Mouse (Mus musculus) hindbrain, embryonic 14.5 days (tissue): ENCODE results near the gene Prkn. TPM values are rescaled to one million over a fixed set of nuclear protein-coding genes. Genes with fewer than 3 reads are reported as not detected.

Experiments used
- ATAC-seq: fragments of 200-750 bp; cut with Nextera tagmentation; 2 replicates; pipeline ENCODE4 v1.8.0; 2017; ENCODE audit warnings: moderate number of reproducible peaks, mild to moderate bottlenecking, moderate TSS enrichment, moderate library complexity; ENCODE audit not compliant: low FRiP score
- DNase-seq: peaks from one replicate; pipeline ENCODE4 v3.0.0-alpha.2; 2015; ENCODE audit warnings: low spot score
- H3K27ac ChIP-seq: fragments of 300-500 bp; sonication (generic); 2 replicates; pipeline ENCODE4 v1.5.1; 2014; ENCODE audit warnings: mild to moderate bottlenecking, moderate library complexity
- H3K27me3 ChIP-seq: fragments of 300-500 bp; sonication (generic); 2 replicates; pipeline ENCODE4 v1.6.1; 2014; ENCODE audit warnings: mild to moderate bottlenecking, low read length, mixed read lengths; ENCODE audit not compliant: control insufficient read depth, insufficient read depth
- H3K36me3 ChIP-seq: fragments of 300-500 bp; sonication (generic); replicated peaks from 2 replicates; pipeline ENCODE4 v1.6.1; 2014; ENCODE audit not compliant: control insufficient read depth, insufficient read depth
- H3K4me1 ChIP-seq: fragments of 300-500 bp; sonication (generic); replicated peaks from 2 replicates; pipeline ENCODE4 v1.6.1; 2014; ENCODE audit warnings: antibody characterized with exemption, low read length, mixed read lengths; ENCODE audit not compliant: control insufficient read depth, insufficient read depth
- H3K4me2 ChIP-seq: fragments of 300-500 bp; sonication (generic); replicated peaks from 2 replicates; pipeline ENCODE4 v1.6.1; 2014; ENCODE audit warnings: mild to moderate bottlenecking, moderate library complexity
- H3K4me3 ChIP-seq: fragments of 300-500 bp; sonication (generic); replicated peaks from 2 replicates; pipeline ENCODE4 v1.5.1; 2014; ENCODE audit warnings: mild to moderate bottlenecking, low read length
- H3K9ac ChIP-seq: fragments of 300-500 bp; sonication (generic); 2 replicates; pipeline ENCODE4 v1.6.1; 2014
- H3K9me3 ChIP-seq: fragments of 300-500 bp; sonication (generic); 2 replicates; pipeline ENCODE4 v1.6.1; 2016; ENCODE audit warnings: low read length; ENCODE audit not compliant: control insufficient read depth
- WGBS: fragments of 180-500 bp; shearing (Covaris S2); extraction: QIAGEN DNeasy Blood & Tissue Kit; methylation state at CpG from one replicate; pipeline ENCODE4 v1.1.7; 2014; 5-methylcytosine and 5-hydroxymethylcytosine counted together
- polyA plus RNA-seq: library from polyadenylated mRNA; unstranded; fragments of >200 nt; fragmentation: Nextera tagmentation; extraction: Ambion mirVana; gene quantifications from 2 replicates; pipeline ENCODE4 v1.2.1, GENCODE M21; 2014

The Prkn gene
- polyA plus RNA-seq, 1 experiment from 2014 or later, result 4.4 TPM

DNA sequence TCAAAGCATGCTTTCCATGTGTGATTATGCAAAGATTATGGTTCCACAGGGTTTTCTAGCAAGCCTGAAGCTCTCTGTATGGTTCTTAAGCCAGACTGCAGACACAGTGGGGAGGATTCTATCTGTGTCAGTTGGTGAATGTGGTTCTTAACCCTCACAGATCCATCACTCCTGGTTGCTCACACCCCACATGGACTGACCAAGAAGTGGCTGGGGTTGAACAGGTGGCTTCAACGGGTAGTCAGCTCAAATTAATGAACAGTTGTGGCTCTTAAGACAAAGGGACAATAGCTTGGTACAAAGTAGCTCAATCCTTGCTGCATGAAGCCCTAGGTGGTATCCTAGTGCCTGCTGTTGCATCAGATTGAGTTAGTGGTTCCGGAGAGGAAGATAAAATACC lies 193.4 kb downstream of the Prkn start:
- Histone ChIP-seq H3K9ac (no peak overlapping the region), H3K27me3 (no peaks in the 10 kb centered on the region), H3K27ac (no peak overlapping the region), H3K36me3 (no peaks in the 10 kb centered on the region), H3K9me3 (no peaks in the 10 kb centered on the region), H3K4me3 (no peak overlapping the region), H3K4me2 (no peak overlapping the region), H3K4me1 (no peaks in the 10 kb centered on the region)
- DNase-seq (no peak), ATAC-seq (no peak)
- WGBS, result 52% methylated on average over 2 of the region's 2 CpGs

GRCm38 (mm10) chr17:11038272-11038671 lies 198.1 kb downstream of the Prkn start:
- no peaks in the 10 kb centered on the region for H3K9me3 ChIP-seq
- H3K9ac ChIP-seq, result no peak overlapping the region
- no peaks in the 10 kb centered on the region for H3K27me3 ChIP-seq
- H3K4me3 ChIP-seq, result no peak overlapping the region
- 93% methylated on average over 1 of the region's 1 CpGs for WGBS
- H3K4me2 ChIP-seq, result no peak overlapping the region
- no peaks in the 10 kb centered on the region for H3K4me1 ChIP-seq
- no peaks in the 10 kb centered on the region for H3K36me3 ChIP-seq
- ATAC-seq (no peak), DNase-seq (no peak)
- H3K27ac ChIP-seq, result no peak overlapping the region

GRCm38 (mm10) chr17:11058986-11059385 lies 218.8 kb downstream of the Prkn start:
- Histone ChIP-seq H3K27ac (no peak overlapping the region), H3K36me3 (no peaks in the 10 kb centered on the region), H3K27me3 (no peaks in the 10 kb centered on the region), H3K9me3 (no peaks in the 10 kb centered on the region), H3K9ac (no peak overlapping the region), H3K4me1 (no peaks in the 10 kb centered on the region), H3K4me2 (no peak overlapping the region), H3K4me3 (no peak overlapping the region)
- WGBS, result 84% methylated on average over 1 of the region's 1 CpGs
- no peak for DNase-seq
- ATAC-seq, result no peak

DNA sequence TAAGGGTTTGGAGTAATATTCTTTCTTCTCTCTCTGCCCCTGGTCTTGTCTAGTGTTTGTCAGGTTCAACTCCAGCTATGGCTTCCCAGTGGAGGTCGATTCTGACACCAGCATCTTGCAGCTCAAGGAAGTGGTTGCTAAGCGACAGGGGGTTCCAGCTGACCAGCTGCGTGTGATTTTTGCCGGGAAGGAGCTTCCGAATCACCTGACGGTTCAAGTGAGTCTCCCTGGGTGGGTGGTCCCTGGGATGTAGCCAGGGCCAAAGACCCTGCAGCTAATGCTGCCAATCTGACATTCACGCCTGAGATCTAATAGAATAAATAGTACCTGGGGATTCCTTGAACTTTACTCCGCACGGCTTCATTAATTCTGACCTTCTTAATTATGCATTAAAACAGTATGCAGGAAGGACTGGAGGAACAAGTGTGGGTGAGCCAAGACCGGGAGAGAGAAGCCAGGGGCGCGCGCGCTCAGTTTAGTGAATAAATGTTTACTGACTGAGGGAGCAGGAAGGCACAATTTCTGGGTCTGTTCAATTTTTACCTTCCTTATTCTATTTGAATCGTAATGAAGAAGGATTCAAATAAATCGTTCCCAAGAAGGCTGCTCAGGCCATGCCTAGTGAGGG lies 227.0 kb downstream of the Prkn start:
- Histone ChIP-seq H3K27ac (peak overlapping the region; percentile 76), H3K36me3 (no peaks in the 10 kb centered on the region), H3K9me3 (no peaks in the 10 kb centered on the region), H3K4me3 (peak overlapping the region; percentile 10), H3K4me2 (peak overlapping the region; percentile 49), H3K27me3 (no peaks in the 10 kb centered on the region), H3K4me1 (peaks cover 13% of the 10 kb centered on the region), H3K9ac (0 out of 2 replicates have a peak overlapping the region, but pooled peaks have one; percentile 21)
- DNase-seq (peak; percentile 69), ATAC-seq (peak; percentile 69)
- WGBS, result 2% methylated on average over 16 of the region's 16 CpGs

- ATAC-seq, result peak; percentile 87
- peak overlapping the region; percentile 76 for H3K27ac ChIP-seq
- H3K9me3 ChIP-seq, result no peaks in the 10 kb centered on the region
- H3K27me3 ChIP-seq, result no peaks in the 10 kb centered on the region
- H3K9ac ChIP-seq, result peak overlapping the region; percentile 21; the same call in 1 of the 2 replicates
- peak; percentile 44 for DNase-seq
- peaks cover 13% of the 10 kb centered on the region for H3K4me1 ChIP-seq
- no peaks in the 10 kb centered on the region for H3K36me3 ChIP-seq
- H3K4me3 ChIP-seq, result peak overlapping the region; percentile 10
- H3K4me2 ChIP-seq, result peak overlapping the region; percentile 49
- WGBS, result 4% methylated on average over 14 of the region's 14 CpGs
These were observed 227.7 kb downstream of the Prkn start for GRCm38 (mm10) chr17:11067704-11068475.

DNA sequence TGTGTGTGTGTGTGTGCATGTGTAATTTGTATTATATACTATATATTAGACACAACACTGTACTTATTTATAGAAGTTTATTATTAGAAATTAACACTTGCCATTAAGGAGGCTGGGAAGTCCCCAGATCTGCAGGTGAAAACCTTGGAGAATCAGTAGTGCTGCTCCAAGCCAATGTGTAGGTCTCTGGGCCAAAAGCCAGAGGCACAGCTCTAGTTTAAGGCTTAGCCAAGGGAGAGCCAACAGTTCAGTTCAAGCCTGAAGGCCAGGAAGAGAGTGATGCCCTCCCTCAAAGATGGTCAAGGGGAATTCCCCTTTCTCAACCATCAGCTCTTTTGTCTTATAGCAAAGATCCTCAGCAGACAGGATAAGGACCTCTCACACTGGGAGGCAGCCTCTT lies 230.8 kb downstream of the Prkn start:
- peaks cover 20% of the 10 kb centered on the region for H3K4me1 ChIP-seq
- no peak overlapping the region for H3K9ac ChIP-seq
- ATAC-seq, result no peak
- no peak for DNase-seq
- no peak overlapping the region for H3K4me3 ChIP-seq
- H3K27me3 ChIP-seq, result no peaks in the 10 kb centered on the region
- H3K27ac ChIP-seq, result no peak overlapping the region
- no peaks in the 10 kb centered on the region for H3K36me3 ChIP-seq
- H3K9me3 ChIP-seq, result no peaks in the 10 kb centered on the region
- no peak overlapping the region for H3K4me2 ChIP-seq

- no peak for ATAC-seq
- no peak overlapping the region; the same call in 1 of the 2 replicates for H3K4me2 ChIP-seq
- WGBS, result 26% methylated on average over 6 of the region's 6 CpGs
- no peak overlapping the region for H3K4me3 ChIP-seq
- no peak overlapping the region for H3K9ac ChIP-seq
- no peaks in the 10 kb centered on the region for H3K9me3 ChIP-seq
- H3K36me3 ChIP-seq, result no peaks in the 10 kb centered on the region
- no peak overlapping the region for H3K27ac ChIP-seq
- no peaks in the 10 kb centered on the region for H3K27me3 ChIP-seq
- DNase-seq, result peak; percentile 73
- peaks cover 15% of the 10 kb centered on the region; the same call in 1 of the 2 replicates for H3K4me1 ChIP-seq
These were observed 236.2 kb downstream of the Prkn start for GRCm38 (mm10) chr17:11076319-11076903.

DNA sequence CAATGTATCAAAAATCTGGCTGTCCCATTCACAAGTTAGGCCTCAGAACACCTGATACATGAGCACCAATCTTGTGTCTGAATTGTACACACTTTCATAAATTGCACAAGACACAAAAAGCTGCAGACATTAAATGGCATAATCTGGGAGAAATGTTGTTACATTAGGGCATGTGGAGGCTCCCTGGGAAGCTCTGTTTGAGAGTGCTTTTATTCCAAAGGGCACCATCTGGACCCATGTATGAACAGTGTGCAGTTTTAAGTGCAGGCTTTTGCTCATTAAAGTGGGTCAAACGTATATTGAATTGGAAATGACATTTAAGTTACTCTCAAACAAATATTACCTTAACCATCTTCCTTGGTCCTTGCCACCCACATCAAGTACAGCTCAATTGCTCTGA lies 246.3 kb downstream of the Prkn start:
- Histone ChIP-seq H3K4me2 (no peak overlapping the region), H3K4me1 (peaks cover 13% of the 10 kb centered on the region), H3K9ac (no peak overlapping the region), H3K9me3 (no peaks in the 10 kb centered on the region), H3K4me3 (no peak overlapping the region), H3K27ac (no peak overlapping the region), H3K36me3 (no peaks in the 10 kb centered on the region), H3K27me3 (no peaks in the 10 kb centered on the region)
- WGBS, result 58% methylated on average over 1 of the region's 1 CpGs
- DNase-seq, result no peak
- ATAC-seq, result no peak

GRCm38 (mm10) chr17:11087088-11087487 lies 246.9 kb downstream of the Prkn start:
- no peak overlapping the region for H3K27ac ChIP-seq
- H3K36me3 ChIP-seq, result no peaks in the 10 kb centered on the region
- 67% methylated on average over 5 of the region's 5 CpGs for WGBS
- H3K27me3 ChIP-seq, result no peaks in the 10 kb centered on the region
- no peak overlapping the region for H3K4me3 ChIP-seq
- H3K4me2 ChIP-seq, result no peak overlapping the region
- DNase-seq (no peak), ATAC-seq (no peak)
- H3K9me3 ChIP-seq, result no peaks in the 10 kb centered on the region
- H3K4me1 ChIP-seq, result peaks cover 13% of the 10 kb centered on the region
- H3K9ac ChIP-seq, result no peak overlapping the region
